Mouse (Mus musculus) megakaryocyte progenitor cell, adult 5-6 weeks (primary cell): Measurements from ENCODE around the gene Gm20388. TPM values are rescaled to one million over a fixed set of nuclear protein-coding genes. Genes with fewer than 3 reads are reported as not detected.

ENCODE experiments used
- ATAC-seq: replicated peaks from 2 replicates; pipeline ENCODE4 v1.8.0; 2016; ENCODE audit warnings: mild to moderate bottlenecking, moderate TSS enrichment, inconsistent platforms; ENCODE audit not compliant: poor library complexity
- total RNA-seq, 2 experiments: library from RNA; stranded (forward) in 1 of 2; stranded (reverse) in 1 of 2; fragments of 157-497, 149-512 nt in 1 of 2; fragments of 200-1000 nt in 1 of 2; gene quantifications; 2 replicates each; pipeline versions ENCODE4 v1.2.3 to v1.2.4; 2015 to 2017

Gene Gm20388
- total RNA-seq, 2 experiments from 2014 or later, result 18.6 TPM; not detected in 1

DNA sequence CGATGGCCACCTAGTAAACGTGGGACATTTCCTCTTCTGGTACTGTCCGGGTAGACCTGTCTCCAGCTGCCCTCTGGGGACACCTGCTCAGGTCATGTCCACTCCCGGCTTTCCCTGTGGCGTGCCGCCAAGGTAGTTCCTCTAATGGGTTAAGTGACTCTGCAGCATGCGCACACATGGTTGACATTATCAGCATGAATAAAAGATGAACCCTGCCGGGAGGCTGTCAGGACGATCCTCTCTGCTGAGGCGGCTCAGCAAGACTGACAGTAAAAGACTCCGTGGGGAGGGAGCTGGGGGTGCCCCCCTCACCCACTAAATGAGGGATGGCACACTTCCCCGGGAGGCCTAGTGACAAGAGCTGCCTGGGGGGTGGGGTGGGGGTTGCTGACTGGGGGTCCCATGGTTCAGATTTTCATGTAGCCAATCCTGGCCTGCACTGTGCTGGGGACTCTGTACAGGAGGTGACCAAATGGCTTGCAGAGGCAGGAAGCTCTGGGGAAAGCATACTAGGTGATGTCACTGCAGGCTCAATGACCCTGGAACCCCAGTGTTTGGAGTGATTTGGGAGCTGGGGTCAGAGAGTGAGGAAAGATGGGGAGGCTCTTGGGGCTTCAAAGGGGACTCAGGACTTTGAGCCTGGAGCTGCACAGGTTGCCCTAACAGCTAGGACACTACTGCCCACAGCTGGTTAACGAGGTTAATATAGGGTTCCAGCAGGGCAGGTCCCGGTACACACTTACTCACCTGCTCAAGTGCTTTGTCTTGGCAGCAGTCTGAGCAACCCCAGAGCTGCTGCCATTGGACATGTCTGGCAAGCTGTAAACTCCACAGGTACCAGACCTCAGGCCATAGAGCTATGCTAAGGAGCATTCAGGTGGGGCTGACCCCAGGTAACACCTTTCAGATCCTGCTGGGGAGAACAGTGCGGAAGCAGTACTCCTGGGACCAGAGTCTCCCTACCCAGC lies 487.1 kb downstream of the Gm20388 start:
- peak; percentile 27; the same call in 1 of the 2 replicates for ATAC-seq

DNA sequence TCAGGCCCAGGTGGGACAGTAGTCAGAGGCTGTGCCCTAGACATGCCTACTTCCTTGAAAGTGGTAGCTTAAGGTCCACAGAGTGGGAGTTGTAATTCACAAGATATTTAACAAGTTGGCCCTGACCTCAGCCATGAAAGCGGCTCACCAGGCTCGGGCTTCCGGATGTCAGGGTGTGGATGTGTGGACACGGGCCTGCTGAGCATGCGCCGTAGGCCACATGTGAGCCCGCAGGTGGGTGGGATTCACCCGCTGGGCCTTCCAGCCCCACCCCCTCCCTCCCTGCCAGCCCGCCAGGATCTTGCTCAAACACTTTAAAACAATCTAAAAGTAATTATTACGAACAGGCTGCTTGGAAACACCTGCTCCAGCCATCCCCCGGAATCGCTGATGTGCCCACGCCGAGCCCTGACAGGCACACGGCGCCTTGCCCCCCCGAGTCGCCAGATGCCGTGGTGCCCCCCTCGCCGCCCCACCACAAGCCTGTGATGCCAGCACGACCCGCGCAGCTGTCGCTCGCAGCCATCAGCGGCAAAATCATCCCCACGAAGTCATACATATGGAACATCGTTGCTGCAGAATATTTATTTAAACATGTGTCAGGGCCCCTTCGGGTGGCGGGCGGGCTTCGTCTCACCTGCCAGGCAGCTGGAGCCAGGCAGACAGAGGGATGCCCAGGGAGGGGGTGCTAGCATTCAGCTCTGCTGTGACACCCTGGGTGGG lies 488.7 kb downstream of the Gm20388 start:
- ATAC-seq, result no peak

DNA sequence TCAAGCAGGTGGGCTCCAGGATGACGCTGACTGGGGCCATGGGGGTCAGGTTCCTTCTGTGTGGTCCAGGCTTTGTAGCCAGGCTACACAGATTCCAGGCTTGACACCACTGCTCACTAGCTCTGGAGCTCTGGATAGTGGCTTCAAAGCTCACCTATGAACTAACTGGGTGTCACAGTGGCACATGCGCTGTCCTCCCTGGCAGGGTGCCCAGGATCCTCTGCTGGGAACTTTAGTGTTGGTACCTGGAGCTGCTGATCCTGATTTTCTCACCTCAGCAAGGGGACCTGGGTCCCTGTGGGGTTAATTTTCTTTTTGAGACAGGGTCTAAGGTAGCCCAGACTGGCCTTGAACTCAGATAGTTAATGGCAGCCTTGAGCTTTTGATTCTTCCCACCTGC lies 490.6 kb downstream of the Gm20388 start:
- no peak for ATAC-seq

DNA sequence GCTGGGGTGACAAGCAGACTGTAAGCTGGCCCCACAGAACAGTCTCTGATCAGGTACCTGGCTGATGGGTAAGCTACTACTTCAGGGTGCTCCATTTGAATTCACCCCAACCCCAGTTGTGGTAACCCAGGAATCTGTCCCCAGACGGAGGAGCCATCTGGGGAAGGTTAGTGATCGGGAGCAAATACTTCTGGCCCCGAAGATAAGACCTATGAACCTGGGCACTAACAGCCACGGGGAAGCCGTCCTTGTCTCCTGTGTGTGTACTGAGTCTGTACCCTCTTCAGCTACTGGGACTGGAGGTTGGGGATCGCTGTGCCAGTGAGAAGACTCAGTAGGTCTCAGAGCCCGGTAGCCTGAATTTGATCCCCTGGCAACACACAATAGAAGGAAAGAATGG lies 491.1 kb downstream of the Gm20388 start:
- ATAC-seq, result peak; percentile 41

DNA sequence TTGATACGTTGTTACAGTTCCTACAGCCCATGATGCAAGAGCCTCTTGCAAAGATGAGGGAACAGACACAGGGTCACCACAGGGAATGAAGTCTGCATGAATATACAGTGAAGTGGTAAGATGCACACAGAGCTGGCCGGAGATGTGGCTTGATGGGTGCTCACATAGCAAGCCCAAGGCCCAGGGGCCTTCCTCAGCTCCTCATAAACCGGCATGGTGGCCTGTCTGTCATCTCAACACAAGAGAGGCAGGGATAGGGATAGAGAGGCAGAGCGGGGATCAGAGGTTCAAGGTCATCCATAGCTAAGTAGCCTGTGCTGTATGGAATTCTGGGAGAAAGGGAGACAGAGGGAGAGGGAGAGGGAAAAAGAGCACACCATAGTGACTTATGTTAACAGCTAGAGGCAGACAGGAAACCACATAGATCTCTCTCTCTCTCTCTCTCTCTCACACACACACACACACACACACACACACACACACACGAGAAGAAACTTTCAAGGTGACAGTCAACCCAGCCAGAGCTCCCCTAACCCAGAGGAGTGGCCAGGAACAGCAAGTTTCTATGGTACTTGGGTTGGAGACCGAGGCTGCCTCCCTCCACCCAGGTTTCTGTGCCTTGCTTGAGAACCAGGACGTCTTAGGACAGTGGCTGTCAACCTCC lies 493.1 kb downstream of the Gm20388 start:
- ATAC-seq, result 0 out of 2 replicates have a peak, but pooled peaks have one; percentile 7

DNA sequence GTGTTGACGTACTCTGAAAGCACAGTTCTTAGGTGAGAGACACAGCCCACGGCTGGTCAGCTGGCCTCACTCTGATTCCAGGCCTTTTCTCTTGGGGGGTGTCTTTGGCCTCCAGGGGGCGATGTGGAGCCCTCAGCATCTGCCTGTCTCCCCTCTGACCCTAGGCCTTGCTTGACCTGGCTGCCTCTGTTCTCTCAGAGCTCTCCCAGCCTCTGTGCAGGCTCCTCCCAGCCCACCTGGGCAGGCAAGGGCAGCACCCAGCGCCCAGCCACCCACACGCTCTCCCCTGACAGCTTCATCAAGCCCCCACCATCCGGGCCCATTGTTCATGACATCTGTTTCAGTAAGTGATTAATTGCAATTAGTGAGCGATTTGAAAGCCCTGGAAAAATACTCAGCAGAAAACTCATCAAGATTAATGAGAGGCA lies 494.0 kb downstream of the Gm20388 start:
- peak; percentile 50 for ATAC-seq

DNA sequence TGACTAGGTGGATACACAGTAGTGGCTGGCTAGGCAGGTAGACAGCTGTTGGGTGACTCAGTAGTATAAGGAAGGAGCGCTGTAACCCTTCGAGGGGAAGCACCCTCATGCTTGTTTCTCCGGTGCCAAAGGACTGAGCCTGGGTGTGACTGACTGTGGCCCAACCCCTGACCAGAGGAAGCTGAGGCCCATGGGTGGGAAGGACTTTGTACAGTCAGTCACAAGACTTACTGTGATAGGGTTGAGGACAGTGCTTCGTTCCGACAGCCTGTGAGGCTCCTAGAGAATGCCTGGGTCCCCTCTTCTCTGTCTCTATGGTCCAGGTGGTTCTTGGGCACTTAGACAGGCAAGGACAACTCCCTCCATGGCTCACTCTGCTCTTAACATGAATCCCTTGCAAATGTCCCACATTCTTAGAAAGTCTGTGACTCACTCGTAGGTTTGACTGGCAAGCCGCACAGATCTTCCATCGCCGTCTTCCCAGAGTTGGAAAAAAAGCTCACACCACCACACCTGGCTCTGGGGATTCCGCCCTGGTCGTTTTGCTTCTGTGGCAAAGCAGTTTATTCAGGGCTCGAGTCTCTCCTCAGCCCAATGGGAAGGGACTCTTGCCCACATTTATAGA lies 495.5 kb downstream of the Gm20388 start:
- ATAC-seq, result peak; percentile 24; the same call in 1 of the 2 replicates

DNA sequence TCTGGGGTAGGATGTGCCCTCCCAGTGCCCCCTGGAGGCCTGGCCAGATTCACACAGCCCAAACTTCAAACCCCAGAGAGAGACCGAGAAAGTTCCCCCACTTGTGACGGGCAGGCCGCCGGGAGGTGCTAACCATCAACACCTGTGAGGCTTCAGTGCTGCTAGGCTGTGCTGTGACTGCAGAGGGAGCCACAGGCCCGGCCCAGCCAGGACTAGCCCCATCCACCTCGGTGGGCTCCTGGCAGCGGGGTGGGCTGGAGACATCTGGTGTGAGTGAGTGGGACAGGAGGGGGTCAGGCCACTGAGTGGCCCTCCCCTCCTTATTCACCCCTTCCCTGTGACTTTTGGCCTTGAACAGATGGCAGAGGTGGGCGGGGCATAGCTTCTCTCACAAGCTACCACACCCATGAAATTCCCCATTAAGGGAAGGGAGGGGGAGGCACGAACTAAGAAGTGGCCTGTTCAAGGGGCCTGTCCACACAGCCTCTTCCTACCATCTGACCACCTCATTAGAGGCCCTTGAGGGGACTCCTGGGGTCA lies 497.1 kb downstream of the Gm20388 start:
- peak; percentile 61 for ATAC-seq

DNA sequence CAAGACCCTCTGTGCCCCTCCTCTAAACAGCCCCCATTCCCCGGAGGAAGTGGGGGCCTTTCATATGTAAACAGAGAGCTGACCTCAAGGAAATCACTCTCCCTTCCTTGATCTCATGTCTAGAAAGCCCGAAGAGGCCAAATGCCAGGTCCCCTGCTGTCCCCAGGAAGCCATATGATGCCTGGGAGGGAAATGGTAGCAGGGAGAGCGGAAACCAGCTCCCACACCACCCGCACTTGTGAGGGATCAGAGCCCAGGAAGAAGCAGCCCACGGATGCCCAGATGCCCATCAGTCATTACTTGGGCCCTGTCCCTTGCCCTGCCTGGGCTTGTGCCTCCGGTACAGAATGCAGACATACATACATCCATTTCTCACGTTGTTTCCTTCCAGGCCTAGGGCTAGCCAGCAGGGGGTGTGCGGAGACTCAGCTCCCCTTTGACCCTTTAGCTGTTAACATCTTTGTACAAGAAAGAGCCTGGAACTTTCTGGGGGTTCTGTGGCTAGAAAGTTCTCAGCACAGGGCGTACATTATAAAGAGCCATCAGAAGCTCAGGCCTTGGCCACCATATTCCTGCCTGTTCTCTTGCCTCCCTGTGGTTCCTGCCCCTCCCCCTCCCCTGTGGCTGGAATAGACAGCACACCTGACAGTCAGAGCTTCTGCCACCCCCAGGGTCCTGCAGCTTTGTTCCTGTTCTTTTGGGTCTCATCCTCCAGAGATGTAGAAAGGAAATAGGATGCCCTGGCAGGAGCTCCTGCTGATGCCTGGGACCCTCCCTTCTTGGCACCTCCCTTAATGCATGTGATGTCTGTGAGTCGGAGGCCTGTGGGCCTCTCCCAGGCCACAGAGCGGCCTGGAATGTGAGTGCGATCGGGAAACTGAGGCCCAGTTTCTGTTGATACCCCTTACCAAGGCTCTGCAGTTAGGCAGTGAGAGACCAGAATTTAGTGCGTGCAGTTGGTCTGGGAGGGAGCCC lies 497.9 kb downstream of the Gm20388 start:
- no peak for ATAC-seq

DNA sequence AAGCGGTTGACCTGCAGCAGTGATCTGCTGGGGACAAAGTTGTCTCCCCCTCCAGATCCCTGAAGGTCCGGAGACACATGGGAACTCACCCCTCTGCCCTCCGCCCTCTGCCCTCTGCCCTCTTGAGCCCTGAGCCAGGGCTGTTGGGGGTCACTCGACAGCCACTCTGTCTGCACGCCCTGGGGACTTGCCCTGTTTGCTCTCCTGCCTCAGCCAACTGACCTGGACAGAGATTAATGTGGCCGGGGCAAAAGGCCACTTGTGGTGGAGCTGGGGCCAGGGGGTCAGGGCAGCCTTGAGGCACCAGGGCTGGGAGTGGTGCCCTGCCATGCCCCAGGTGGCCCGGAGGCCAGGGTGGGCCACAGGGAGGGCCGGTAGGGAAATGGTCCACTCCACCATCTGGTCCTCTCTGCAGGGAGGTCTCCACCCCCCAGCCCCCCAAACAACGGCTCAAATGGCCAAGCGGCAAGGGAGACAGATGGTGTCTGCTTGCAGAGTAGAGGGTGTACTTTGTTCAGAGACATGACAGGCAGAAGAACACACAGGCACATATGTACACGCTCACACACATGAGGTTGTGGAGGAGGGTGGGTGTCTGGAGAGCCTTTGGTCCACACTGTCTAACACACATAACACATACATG lies 498.9 kb downstream of the Gm20388 start:
- ATAC-seq, result no peak

DNA sequence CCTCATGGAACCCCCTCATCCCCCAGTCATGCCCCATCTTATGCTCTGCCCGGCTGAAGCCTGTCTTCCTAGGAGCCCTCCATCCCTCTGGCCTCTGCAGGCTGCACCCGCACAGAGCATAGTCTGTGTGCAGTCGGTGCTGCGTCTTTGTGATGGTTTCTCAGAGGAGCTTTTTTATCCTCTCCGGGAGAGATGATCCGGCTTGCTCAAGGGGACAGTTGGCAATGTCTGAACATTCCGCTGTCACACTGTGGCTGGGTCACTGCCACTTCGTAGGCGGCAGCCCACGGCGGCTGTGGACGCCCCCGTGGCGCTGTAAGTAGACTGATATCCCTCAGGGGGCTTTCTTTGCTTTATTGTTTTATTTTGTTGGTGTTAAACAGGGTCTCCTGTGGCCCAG lies 500.4 kb downstream of the Gm20388 start:
- ATAC-seq, result no peak

DNA sequence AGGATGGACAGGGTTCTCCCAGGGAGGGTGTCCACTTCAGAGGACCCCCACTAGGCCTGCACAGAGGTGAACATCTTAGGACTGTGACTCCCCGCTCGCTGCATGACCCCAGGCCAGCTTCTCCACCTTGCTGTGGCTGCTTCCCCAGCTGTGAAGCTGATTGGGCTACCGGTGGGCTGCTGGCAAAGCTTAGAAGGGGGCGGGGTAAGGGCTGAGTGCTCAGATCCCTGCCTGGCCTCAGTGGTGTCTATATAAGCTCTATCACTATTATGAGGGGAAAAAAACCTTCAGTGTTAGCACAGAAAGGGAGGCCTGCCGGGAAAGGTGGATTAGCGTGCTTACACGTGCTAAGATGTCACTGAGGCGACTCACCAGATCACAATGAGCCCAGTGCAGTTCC lies 501.2 kb downstream of the Gm20388 start:
- no peak for ATAC-seq

DNA sequence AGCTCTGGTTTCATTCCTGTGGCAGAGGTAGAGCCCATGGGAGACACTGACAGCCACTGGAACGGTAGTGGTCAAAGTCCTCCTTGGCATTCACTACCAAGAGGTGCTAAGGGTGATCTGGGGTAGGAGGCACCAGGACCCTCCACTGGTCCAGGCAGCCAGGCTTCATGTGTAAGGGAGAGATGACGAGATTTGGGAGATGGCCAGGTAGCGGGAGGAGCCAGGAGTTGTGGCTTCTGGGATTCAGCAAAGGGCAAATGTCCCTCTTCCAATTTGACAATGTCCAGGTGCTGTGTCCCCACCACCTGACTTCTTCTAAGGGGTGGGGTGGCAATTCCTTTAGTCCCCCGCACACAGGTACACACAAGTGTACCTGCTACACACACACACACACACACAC lies 501.7 kb downstream of the Gm20388 start:
- no peak for ATAC-seq

DNA sequence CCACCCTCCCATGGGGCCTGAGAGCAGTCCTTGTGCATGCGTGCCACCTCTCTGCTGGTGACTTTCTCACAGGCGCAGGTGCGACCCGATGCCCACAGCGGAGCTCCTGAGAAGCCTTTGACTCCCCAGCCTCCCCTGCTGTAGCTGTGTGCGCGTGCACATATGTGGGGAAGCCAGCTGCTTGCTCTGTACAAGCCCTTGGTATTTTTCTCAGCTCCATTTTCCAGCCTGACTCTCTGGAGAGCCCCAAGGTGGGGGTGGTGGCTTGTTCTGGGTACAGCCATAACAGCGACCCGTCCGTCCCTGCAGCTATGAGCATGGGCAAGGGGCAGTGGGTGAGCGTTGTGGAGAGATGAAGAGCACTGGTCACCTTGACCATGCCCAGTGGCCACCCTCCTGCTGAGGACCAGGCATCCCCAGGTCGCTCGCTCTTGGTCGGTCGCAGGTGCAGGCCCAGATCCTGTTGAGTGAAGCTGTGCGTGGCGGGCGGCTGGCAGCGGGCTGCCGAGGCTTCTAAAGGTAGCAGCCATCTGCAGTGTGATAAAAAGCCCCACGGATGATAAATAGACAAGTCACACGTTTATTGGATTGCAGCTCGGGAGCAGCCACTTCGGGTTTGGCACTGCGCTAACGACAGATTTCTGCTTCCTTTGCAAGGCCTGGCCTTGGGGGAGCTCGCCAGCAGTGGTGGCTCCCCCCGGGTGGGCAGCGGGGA lies 502.4 kb downstream of the Gm20388 start:
- ATAC-seq, result no peak

DNA sequence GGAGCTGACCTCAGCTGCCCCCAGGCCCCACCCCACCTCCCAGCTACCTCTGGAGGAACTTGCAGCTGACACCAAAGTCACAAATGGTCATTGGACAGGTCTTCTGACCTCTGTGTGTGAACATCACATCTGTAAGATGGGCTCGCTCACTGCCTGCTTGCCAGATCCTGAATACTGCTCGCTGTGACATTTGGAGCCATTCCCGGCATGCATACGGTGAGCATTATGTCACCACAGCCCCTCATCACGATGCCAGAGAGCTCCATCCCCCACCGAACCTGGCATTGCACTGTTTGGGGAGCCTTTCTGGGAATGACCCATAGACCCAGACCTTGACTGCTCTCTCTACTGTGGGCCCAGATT lies 503.0 kb downstream of the Gm20388 start:
- no peak for ATAC-seq

DNA sequence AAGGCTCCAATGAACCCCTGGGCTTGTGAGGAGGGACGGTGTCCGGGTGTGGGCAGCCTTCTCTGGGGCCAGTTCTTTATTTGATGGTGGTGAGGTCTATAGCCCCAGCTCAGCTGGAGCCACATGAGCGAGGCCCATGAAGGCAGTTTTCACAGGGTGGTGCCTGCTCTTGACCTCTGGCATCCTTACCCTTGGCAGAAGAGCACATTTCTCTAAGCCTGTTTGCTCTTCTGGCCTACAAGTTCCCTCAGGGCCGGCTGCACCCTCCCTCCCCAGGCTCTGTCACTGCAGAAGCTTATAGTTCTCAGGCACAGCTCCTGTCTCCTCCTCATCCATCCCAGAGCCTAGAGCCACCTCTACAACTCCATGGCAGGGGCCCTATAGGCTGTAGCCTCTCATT lies 503.6 kb downstream of the Gm20388 start:
- no peak for ATAC-seq

DNA sequence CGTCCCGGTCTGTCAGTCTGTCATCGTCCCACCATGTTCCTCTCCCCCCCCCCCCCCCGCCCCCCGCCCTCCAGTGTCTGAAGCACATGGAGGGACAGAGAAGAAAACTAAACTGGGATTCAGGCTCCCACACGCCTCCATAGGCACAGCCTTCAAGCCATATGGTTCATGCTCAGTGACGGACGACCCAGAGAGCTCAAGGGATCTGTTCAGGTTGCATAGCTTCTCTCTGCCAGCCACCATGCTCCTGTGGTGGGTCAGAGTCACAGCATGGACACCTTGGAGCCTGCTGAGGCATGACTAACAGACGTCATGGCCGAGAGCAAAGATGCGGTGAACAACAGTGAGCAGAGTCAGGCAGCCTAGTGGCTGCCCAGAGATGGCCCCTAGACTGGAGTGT lies 504.8 kb downstream of the Gm20388 start:
- no peak for ATAC-seq

DNA sequence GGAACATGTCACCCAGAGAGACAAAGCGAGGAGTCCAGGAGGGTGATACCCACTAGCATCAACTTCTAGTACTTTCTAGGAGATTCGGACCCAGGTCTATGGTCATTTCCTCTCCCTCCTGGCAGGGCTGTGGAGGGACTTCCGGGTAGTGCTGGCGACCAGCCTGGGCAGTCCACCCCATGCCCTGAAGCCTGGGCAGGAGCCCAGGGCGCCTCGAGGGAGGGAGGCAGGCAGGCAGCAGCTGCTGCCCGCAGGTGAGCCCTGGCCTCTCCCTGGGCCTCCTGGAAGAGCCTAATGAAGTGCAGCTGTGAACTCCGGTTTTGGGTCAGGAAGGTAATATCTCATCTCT lies 505.5 kb downstream of the Gm20388 start:
- ATAC-seq, result no peak
